In the genomic region with DNA sequence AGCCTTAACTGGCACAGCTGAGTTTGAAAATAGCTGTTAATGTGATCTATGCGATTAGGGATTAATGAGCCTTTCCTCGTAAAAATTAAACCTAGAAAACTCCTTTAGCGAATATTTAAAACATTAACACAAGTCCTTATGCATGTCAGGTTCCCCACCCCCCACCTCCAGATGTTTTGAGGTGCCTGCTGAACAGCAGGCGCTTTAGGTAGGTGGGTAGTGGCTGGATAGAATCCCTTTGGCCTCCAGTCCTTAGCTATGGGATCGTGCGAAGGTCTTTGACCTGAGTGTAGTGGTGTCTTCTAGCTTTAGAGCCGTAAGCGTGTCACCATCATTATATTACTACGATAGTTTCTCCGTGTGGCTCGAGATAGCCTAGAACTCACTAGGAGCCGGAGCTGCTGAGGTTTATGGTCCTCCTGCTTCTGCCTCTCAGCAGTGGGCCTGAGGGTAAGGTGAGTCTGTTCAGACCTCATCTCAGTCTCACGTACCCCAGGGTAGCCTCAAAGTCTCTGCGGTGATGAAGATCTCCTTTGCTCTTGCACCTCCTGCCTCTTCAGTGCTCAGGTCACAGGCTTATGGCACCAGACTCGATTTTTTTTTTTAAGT, we compare ENCODE assay signal across 8 mouse cellular contexts. TPM values are rescaled to one million over a fixed set of nuclear protein-coding genes. Genes with fewer than 3 reads are reported as not detected.
DNase-seq lines count a peak whose midpoint lies in the region; ATAC-seq and TF ChIP-seq lines count a peak whose summit lies in the region.

No protein-coding gene starts in this region.

- peaks cover 32% of the 10 kb centered on the region for H3K4me1 ChIP-seq in hindbrain, embryonic 14.5 days (replicated peaks; ENCODE audit: control insufficient read depth, insufficient read depth, low read length)
- H3K4me1 ChIP-seq in liver, embryonic 14.5 days (replicated peaks; ENCODE audit: control insufficient read depth in 2 of 2, insufficient read depth in 2 of 2, low read length in 1 of 2), result peaks cover 41 to 49% of the 10 kb centered on the region in 2 experiments

- TF ChIP-seq CTCF in left cerebral cortex, adult 2 months (IDR thresholded peaks at IDR 0.05), result no peak
- no peak for TF ChIP-seq CTCF in liver, embryonic 14.5 days (IDR thresholded peaks at IDR 0.05; ENCODE audit: low read depth)

- no peak for DNase-seq in left cerebral cortex, adult 2 months (ENCODE audit: extremely low spot score in 1 of 2, low spot score in 2 of 2)
- DNase-seq in left cerebral cortex, postnatal 25 days (ENCODE audit: low spot score in 2 of 2), result no peak
- DNase-seq in cerebellum, postnatal 25 days, result peak; percentile 29 to 32
- no peak for DNase-seq in hindbrain, embryonic 14.5 days (ENCODE audit: low spot score)
- DNase-seq in liver, embryonic 14.5 days (ENCODE audit: low read depth in 3 of 3, low spot score in 3 of 3), result no peak
- DNase-seq in thymus, postnatal 14 days, result peak; percentile 33
- no peak for DNase-seq in spleen, postnatal 4 days (ENCODE audit: low spot score in 2 of 2)
- DNase-seq in left cerebral cortex, postnatal 4 days, result no peak

- no peaks in the 10 kb centered on the region for H3K27me3 ChIP-seq in hindbrain, embryonic 14.5 days (ENCODE audit: control insufficient read depth, insufficient read depth, low read length)
- H3K27me3 ChIP-seq in liver, embryonic 14.5 days (ENCODE audit: control insufficient read depth, insufficient read depth, low read length), result no peaks in the 10 kb centered on the region

- peak overlapping the region; percentile 93 for H3K4me3 ChIP-seq in left cerebral cortex, adult 2 months
- H3K4me3 ChIP-seq in hindbrain, embryonic 14.5 days (replicated peaks; ENCODE audit: low read length), result peak overlapping the region; percentile 82
- peak overlapping the region; percentile 90 to 93 for H3K4me3 ChIP-seq in liver, embryonic 14.5 days (ENCODE audit: insufficient read depth in 1 of 2, low read depth in 2 of 2, low read length in 2 of 2)

- peak overlapping the region; percentile 95 for H3K27ac ChIP-seq in left cerebral cortex, adult 2 months
- H3K27ac ChIP-seq in hindbrain, embryonic 14.5 days, result peak overlapping the region; percentile 90
- peak overlapping the region; percentile 85 for H3K27ac ChIP-seq in liver, embryonic 14.5 days

- 0 out of 2 replicates have a peak, but pooled peaks cover 5% of the 10 kb centered on the region for H3K36me3 ChIP-seq in hindbrain, embryonic 14.5 days (replicated peaks; ENCODE audit: control insufficient read depth, insufficient read depth)
- H3K36me3 ChIP-seq in liver, embryonic 14.5 days (replicated peaks; ENCODE audit: control insufficient read depth, insufficient read depth, low read depth), result peaks cover 3% of the 10 kb centered on the region

- peak overlapping the region; percentile 90 for H3K9ac ChIP-seq in hindbrain, embryonic 14.5 days
- H3K9ac ChIP-seq in liver, embryonic 14.5 days (replicated peaks), result peak overlapping the region; percentile 89

- TF ChIP-seq EP300 in liver, embryonic 14.5 days (IDR thresholded peaks at IDR 0.05; ENCODE audit: low read depth), result no peak

- intact Hi-C loops in left cerebral cortex, adult 2 months (cut with DNase I), result loop anchor here (1.0 to 10.0 kb wide), 2 partner anchors 104 to 732 kb away; partner anchors contain the start of gene Sugt1
- intact Hi-C loops in left cerebral cortex, postnatal 25 days (cut with DNase I), result loop anchor here (5.0 kb wide), 1 partner anchor 79 kb away; no protein-coding TSS in a partner anchor
- intact Hi-C loops in left cerebral cortex, postnatal 4 days (cut with DNase I), result loop anchor here (5.0 kb wide), 1 partner anchor 104 kb away; the partner anchor contains the start of gene Sugt1

- no peaks in the 10 kb centered on the region for H3K9me3 ChIP-seq in hindbrain, embryonic 14.5 days (ENCODE audit: control insufficient read depth, low read length)
- H3K9me3 ChIP-seq in liver, embryonic 14.5 days (ENCODE audit: control insufficient read depth, low read length), result no peaks in the 10 kb centered on the region

- WGBS in hindbrain, embryonic 14.5 days, result 26% methylated on average over 15 of the region's 15 CpGs
- WGBS in liver, embryonic 14.5 days (ENCODE audit: insufficient replicate concordance), result 30% methylated on average over 15 of the region's 15 CpGs

- H3K4me2 ChIP-seq in hindbrain, embryonic 14.5 days (replicated peaks), result peak overlapping the region; percentile 65
- H3K4me2 ChIP-seq in liver, embryonic 14.5 days (ENCODE audit: low read depth), result peak overlapping the region; percentile 91

- no peak for ATAC-seq in hindbrain, embryonic 14.5 days (ENCODE audit: low FRiP score)
- no peak for ATAC-seq in liver, embryonic 14.5 days (ENCODE audit: insufficient read depth)

RNA-seq across cellular contexts. Expression of gene Wbp4, which starts 1.5 kb away (rescaled TPM):
- total RNA-seq in left cerebral cortex, adult 2 months (2021), result 10 to 100 TPM; 47.7 to 52.0 TPM
- total RNA-seq in left cerebral cortex, postnatal 25 days (2021), result 10 to 100 TPM; 46.2 to 48.4 TPM
- 40.5 and 40.9 TPM in 2 replicates for polyA plus RNA-seq in hindbrain, embryonic 14.5 days (2014; fragmentation: Nextera tagmentation; extraction: Ambion mirVana)
- polyA plus RNA-seq in liver, embryonic 14.5 days (2012; rRNA removed), result 3.1 and 6.2 TPM in 2 replicates
- 14.2 and 16.8 TPM in 2 replicates for polyA plus RNA-seq in liver, embryonic 14.5 days (2014; fragmentation: Nextera tagmentation; extraction: Ambion mirVana)
- total RNA-seq in left cerebral cortex, postnatal 4 days (2021), result 10 to 100 TPM; 46.0 to 47.6 TPM

RNA-seq across cellular contexts. Expression of gene Elf1, which starts 1.9 kb away (rescaled TPM):
- total RNA-seq in left cerebral cortex, adult 2 months (2021), result 1 to 10 TPM; 4.1 to 4.6 TPM
- 1 to 10 TPM; 4.1 to 4.4 TPM for total RNA-seq in left cerebral cortex, postnatal 25 days (2021)
- 3.8 and 3.9 TPM in 2 replicates for polyA plus RNA-seq in hindbrain, embryonic 14.5 days (2014; fragmentation: Nextera tagmentation; extraction: Ambion mirVana)
- polyA plus RNA-seq in liver, embryonic 14.5 days (2012; rRNA removed), result 6.0 and 9.3 TPM in 2 replicates
- 8.7 and 9.9 TPM in 2 replicates for polyA plus RNA-seq in liver, embryonic 14.5 days (2014; fragmentation: Nextera tagmentation; extraction: Ambion mirVana)
- total RNA-seq in left cerebral cortex, postnatal 4 days (2021), result 1 to 10 TPM; 5.4 to 6.1 TPM

RNA-seq across cellular contexts. Expression of gene Kbtbd6, which starts 31.2 kb away (rescaled TPM):
- 1 to 10 TPM in 1 of 2 experiments, under 1 TPM in 1; 0.72 to 1.2 TPM for total RNA-seq in left cerebral cortex, adult 2 months (2021)
- 1 to 10 TPM; 1.3 to 1.6 TPM for total RNA-seq in left cerebral cortex, postnatal 25 days (2021)
- 1.9 and 2.3 TPM in 2 replicates for polyA plus RNA-seq in hindbrain, embryonic 14.5 days (2014; fragmentation: Nextera tagmentation; extraction: Ambion mirVana)
- 1.7 and 2.1 TPM in 2 replicates for polyA plus RNA-seq in liver, embryonic 14.5 days (2012; rRNA removed)
- 3.1 and 3.2 TPM in 2 replicates for polyA plus RNA-seq in liver, embryonic 14.5 days (2014; fragmentation: Nextera tagmentation; extraction: Ambion mirVana)
- total RNA-seq in left cerebral cortex, postnatal 4 days (2021), result 1 to 10 TPM; 1.3 to 2.7 TPM

RNA-seq across cellular contexts. Expression of gene Kbtbd7, which starts 56.5 kb away (rescaled TPM):
- total RNA-seq in left cerebral cortex, adult 2 months (2021), result 10 to 100 TPM; 38.2 to 38.8 TPM
- total RNA-seq in left cerebral cortex, postnatal 25 days (2021), result 10 to 100 TPM; 39.8 to 41.0 TPM
- polyA plus RNA-seq in hindbrain, embryonic 14.5 days (2014; fragmentation: Nextera tagmentation; extraction: Ambion mirVana), result 24.5 and 30.6 TPM in 2 replicates
- polyA plus RNA-seq in liver, embryonic 14.5 days (2012; rRNA removed), result 1.8 and 2.2 TPM in 2 replicates
- 3.9 and 4.3 TPM in 2 replicates for polyA plus RNA-seq in liver, embryonic 14.5 days (2014; fragmentation: Nextera tagmentation; extraction: Ambion mirVana)
- 10 to 100 TPM; 37.5 to 40.7 TPM for total RNA-seq in left cerebral cortex, postnatal 4 days (2021)

Comparison
In these comparisons a context has a peak if more than half of its experiments do, and no peak if none do; other contexts are left out.
1. DNase-seq: peak in cerebellum, postnatal 25 days (2 of 2) and thymus, postnatal 14 days (single experiment); none in left cerebral cortex, adult 2 months (0 of 2), left cerebral cortex, postnatal 25 days (0 of 2), hindbrain, embryonic 14.5 days (single experiment), liver, embryonic 14.5 days (0 of 3), spleen, postnatal 4 days (0 of 2) and left cerebral cortex, postnatal 4 days (single experiment).
2. Peak in every context shown above with its lines, with median percentiles within 50 percentile points of each other: H3K27ac ChIP-seq and H3K4me3 ChIP-seq.